Mouse (Mus musculus) adrenal gland, postnatal 25 days (tissue): ENCODE measurements around the gene Itprid1. TPM values are rescaled to one million over a fixed set of nuclear protein-coding genes. Genes with fewer than 3 reads are reported as not detected.

Source experiments
- DNase-seq: peaks from one replicate; pipeline ENCODE4 v3.0.0; 2021; ENCODE audit warnings: mixed read lengths
- total RNA-seq: library from RNA; stranded (reverse); gene quantifications from 2 replicates; pipeline ENCODE4 v1.2.3, GENCODE M21; 2021

The Itprid1 gene
- total RNA-seq, 1 experiment from 2014 or later, result 0.21 TPM

GRCm38 (mm10) chr6:55901568-55902328 is 65.1 kb downstream of the Itprid1 start:
- DNase-seq, result no peak

GRCm38 (mm10) chr6:55902329-55902605 is 65.6 kb downstream of the Itprid1 start:
- DNase-seq, result no peak

GRCm38 (mm10) chr6:55919206-55919605 is 82.5 kb downstream of the Itprid1 start:
- DNase-seq, result no peak

- no peak for DNase-seq
Measured at GRCm38 (mm10) chr6:55920282-55920720, 83.6 kb downstream of the Itprid1 start.

GRCm38 (mm10) chr6:55920866-55921630 is 84.4 kb downstream of the Itprid1 start:
- no peak for DNase-seq

GRCm38 (mm10) chr6:55944709-55945108 is 108.0 kb downstream of the Itprid1 start:
- no peak for DNase-seq

- DNase-seq, result peak; percentile 49
Measured at GRCm38 (mm10) chr6:55950345-55951110, 113.8 kb downstream of the Itprid1 start.

GRCm38 (mm10) chr6:55972998-55973397 is 136.3 kb downstream of the Itprid1 start:
- no peak for DNase-seq

GRCm38 (mm10) chr6:55979766-55980165 is 143.1 kb downstream of the Itprid1 start:
- peak; percentile 15 for DNase-seq

GRCm38 (mm10) chr6:56008711-56009110 is 172.0 kb downstream of the Itprid1 start:
- no peak for DNase-seq

- no peak for DNase-seq
Measured at GRCm38 (mm10) chr6:56012384-56012783, 175.7 kb downstream of the Itprid1 start.

- no peak for DNase-seq
Measured at GRCm38 (mm10) chr6:56017291-56017994, 180.7 kb downstream of the Itprid1 start, which contains the start of gene Ppp1r17. TSS of gene Ppp1r17 (plus strand) at chr6:56017497.

GRCm38 (mm10) chr6:56019632-56020031 is 182.9 kb downstream of the Itprid1 start:
- no peak for DNase-seq

GRCm38 (mm10) chr6:56025533-56025932 is 188.8 kb downstream of the Itprid1 start:
- peak; percentile 9 for DNase-seq

GRCm38 (mm10) chr6:56027318-56027717 is 190.6 kb downstream of the Itprid1 start:
- DNase-seq, result no peak

GRCm38 (mm10) chr6:56027966-56028365 is 191.3 kb downstream of the Itprid1 start:
- no peak for DNase-seq

Other genes with a start within 250 kb of the Itprid1 start
- gene Neurod6, start 155.6 kb upstream of the Itprid1 start, total RNA-seq, result not detected in 2 replicates
- gene Ppp1r17, start 180.6 kb downstream of the Itprid1 start, total RNA-seq, result 2.1 and 5.0 TPM in 2 replicates